Mouse (Mus musculus) megakaryocyte, embryonic 14.5 days (primary cell): ENCODE results near the gene Smurf2.

ENCODE experiments used
- FLI1 ChIP-seq: IDR thresholded peaks from 2 replicates; pipeline ENCODE4 v1.6.1; 2012; ENCODE audit warnings: low read length, inconsistent platforms, mixed read lengths
- GATA1 ChIP-seq: IDR thresholded peaks from 3 replicates; pipeline ENCODE4 v1.6.1; 2012; ENCODE audit warnings: mixed read lengths, low read length, inconsistent platforms, borderline replicate concordance

- TF ChIP-seq GATA1: no peak
- no peak for TF ChIP-seq FLI1
Observed at GRCm38 (mm10) chr11:106959121-106959520, 38.6 kb upstream of the Smurf2 start.
